Mouse (Mus musculus) frontal cortex, postnatal 25 days (tissue): ENCODE results near the gene Ptbp2.

ENCODE experiments used
- DNase-seq, 2 experiments: peaks; one replicate each; pipeline ENCODE4 v3.0.0; 2022; ENCODE audit warnings: low spot score in 2 of 2

Gene Ptbp2

GRCm38 (mm10) chr3:119784366-119784765 is at the start of gene Ptbp2:
Gene Ptbp2, minus strand, starts transcription at chr3:119784466.
- no peak for DNase-seq

GRCm38 (mm10) chr3:119814678-119815077 is 30.4 kb upstream of the Ptbp2 start:
- no peak for DNase-seq

- DNase-seq = no peak
These were observed 21.9 kb upstream of the Ptbp2 start for GRCm38 (mm10) chr3:119806123-119806522.

- no peak for DNase-seq
These were observed 10.6 kb upstream of the Ptbp2 start for GRCm38 (mm10) chr3:119794677-119795365.

- DNase-seq = peak; percentile 78 to 81
These were observed 1.1 kb downstream of the Ptbp2 start for GRCm38 (mm10) chr3:119782946-119783701.

GRCm38 (mm10) chr3:119782022-119782945 is 2.0 kb downstream of the Ptbp2 start:
- DNase-seq = peak; percentile 31 to 48

- no peak for DNase-seq
These were observed 3.4 kb downstream of the Ptbp2 start for GRCm38 (mm10) chr3:119780876-119781275.

GRCm38 (mm10) chr3:119779261-119779660 is 5.0 kb downstream of the Ptbp2 start:
- no peak for DNase-seq

GRCm38 (mm10) chr3:119778431-119778830 is 5.8 kb downstream of the Ptbp2 start:
- DNase-seq = no peak

GRCm38 (mm10) chr3:119776129-119776528 is 8.1 kb downstream of the Ptbp2 start:
- DNase-seq = no peak

- no peak for DNase-seq
These were observed 11.5 kb downstream of the Ptbp2 start for GRCm38 (mm10) chr3:119772789-119773188.

- no peak for DNase-seq
These were observed 20.5 kb downstream of the Ptbp2 start for GRCm38 (mm10) chr3:119763772-119764171.

GRCm38 (mm10) chr3:119761732-119762131 is 22.5 kb downstream of the Ptbp2 start:
- DNase-seq = no peak

- DNase-seq = no peak
These were observed 30.5 kb downstream of the Ptbp2 start for GRCm38 (mm10) chr3:119753791-119754190.

- DNase-seq = no peak
These were observed 34.6 kb downstream of the Ptbp2 start for GRCm38 (mm10) chr3:119749551-119750249.

GRCm38 (mm10) chr3:119749140-119749539 is 35.1 kb downstream of the Ptbp2 start:
- DNase-seq = no peak

- no peak for DNase-seq
These were observed 37.6 kb downstream of the Ptbp2 start for GRCm38 (mm10) chr3:119746656-119747055.

- DNase-seq = no peak
These were observed 38.5 kb downstream of the Ptbp2 start for GRCm38 (mm10) chr3:119745801-119746200.

- no peak for DNase-seq
These were observed 54.4 kb downstream of the Ptbp2 start for GRCm38 (mm10) chr3:119729863-119730262.

GRCm38 (mm10) chr3:119712066-119712465 is 72.2 kb downstream of the Ptbp2 start:
- no peak for DNase-seq

GRCm38 (mm10) chr3:119711503-119711902 is 72.8 kb downstream of the Ptbp2 start:
- no peak for DNase-seq
